Mouse (Mus musculus) T-cell, adult 66 days (primary cell): ENCODE measurements around the gene Olfr191. TPM values are rescaled to one million over a fixed set of nuclear protein-coding genes. Genes with fewer than 3 reads are reported as not detected.

Source experiments
- total RNA-seq, 2 experiments: library from RNA; stranded (reverse); gene quantifications; 3 replicates in 1 of 2; 4 replicates in 1 of 2; pipeline ENCODE4 v1.2.4; 2023

Olfr191 gene
- total RNA-seq: not detected

GRCm38 (mm10) chr16:59089722-59090121 lies at the start of gene Olfr191:
TSS of gene Olfr191 (minus strand) at chr16:59089822.

GRCm38 (mm10) chr16:59120969-59121368 lies 31.3 kb upstream of the Olfr191 start, which contains the start of gene Olfr194:
TSS of gene Olfr194 (minus strand) at chr16:59121069.

GRCm38 (mm10) chr16:59111781-59112180 lies 22.2 kb upstream of the Olfr191 start, which contains the start of gene Olfr193:
TSS of gene Olfr193 (minus strand) at chr16:59111881.

GRCm38 (mm10) chr16:59077905-59078304 lies 11.7 kb downstream of the Olfr191 start, which contains the start of gene Olfr190:
TSS of gene Olfr190 (minus strand) at chr16:59078005.

GRCm38 (mm10) chr16:59039710-59040109 lies 49.9 kb downstream of the Olfr191 start, which contains the start of gene Olfr187:
TSS of gene Olfr187 (minus strand) at chr16:59039767.

Other genes starting within 250 kb of the Olfr191 start
- gene Olfr177, start 215.1 kb downstream of the Olfr191 start, total RNA-seq: not detected
- gene Olfr178, start 197.8 kb downstream of the Olfr191 start, total RNA-seq: not detected
- not detected for gene Olfr181, start 161.1 kb downstream of the Olfr191 start, total RNA-seq
- gene Olfr180, start 160.4 kb downstream of the Olfr191 start, total RNA-seq: not detected
- not detected for gene Olfr183, start 94.5 kb downstream of the Olfr191 start, total RNA-seq
- not detected for gene Olfr186, start 59.5 kb downstream of the Olfr191 start, total RNA-seq
- not detected for gene Olfr187, start 50.1 kb downstream of the Olfr191 start, total RNA-seq
- not detected for gene Olfr190, start 11.8 kb downstream of the Olfr191 start, total RNA-seq
- not detected for gene Olfr193, start 22.1 kb upstream of the Olfr191 start, total RNA-seq
- not detected for gene Olfr194, start 31.2 kb upstream of the Olfr191 start, total RNA-seq
- not detected for gene Olfr195, start 57.2 kb upstream of the Olfr191 start, total RNA-seq
- gene Olfr196, start 80.6 kb upstream of the Olfr191 start, total RNA-seq: not detected
- not detected for gene Olfr198, start 113.7 kb upstream of the Olfr191 start, total RNA-seq
- gene Olfr199, start 129.9 kb upstream of the Olfr191 start, total RNA-seq: not detected
- gene Olfr201, start 182.8 kb upstream of the Olfr191 start, total RNA-seq: not detected
- not detected for gene Olfr202, start 197.0 kb upstream of the Olfr191 start, total RNA-seq
- not detected for gene Olfr203, start 209.1 kb upstream of the Olfr191 start, total RNA-seq
- not detected for gene Olfr204, start 228.4 kb upstream of the Olfr191 start, total RNA-seq
- not detected for gene Olfr205, start 241.3 kb upstream of the Olfr191 start, total RNA-seq